30 mouse cellular contexts compared by ENCODE assay signal in the genomic region with DNA sequence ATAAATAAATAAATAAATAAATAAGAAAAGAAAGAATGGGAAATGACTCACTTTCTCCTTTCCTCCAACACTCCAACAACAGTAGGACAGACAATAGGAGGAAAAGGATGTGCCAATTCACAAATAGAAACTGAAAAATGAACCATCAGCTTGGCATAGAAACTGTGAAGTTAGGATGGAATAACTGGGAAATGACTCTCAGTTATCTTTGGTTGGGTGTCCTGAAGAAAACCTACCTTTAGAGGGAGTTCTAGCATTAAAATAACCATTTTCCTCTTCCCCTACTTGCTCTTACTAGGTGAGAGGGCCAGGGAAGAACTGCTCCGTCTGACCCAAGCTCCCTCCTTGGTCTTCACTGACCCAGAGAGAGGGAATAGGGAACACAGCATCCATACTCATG. TPM values are rescaled to one million over a fixed set of nuclear protein-coding genes. Genes with fewer than 3 reads are reported as not detected.
"Had no signal": no experiment of that assay in that cellular context is flagged by ENCODE, and none has a peak within 500 bp of the region (broad histone marks: within the 10 kb centered on the region; RNA-seq: fewer than 3 reads in every experiment).

No protein-coding gene starts in this region.

- H3K9ac ChIP-seq: limb, embryonic 12.5 days; limb, embryonic 15.5 days; liver, embryonic 12.5 days; liver, embryonic 15.5 days; lung, embryonic 14.5 days; midbrain, embryonic 13.5 days; neural tube, embryonic 13.5 days; stomach, embryonic 15.5 days had no signal

- H3K36me3 ChIP-seq: limb, embryonic 12.5 days; limb, embryonic 15.5 days; liver, embryonic 12.5 days; liver, embryonic 15.5 days; midbrain, embryonic 10.5 days; midbrain, embryonic 13.5 days; neural tube, embryonic 13.5 days; stomach, embryonic 15.5 days had no signal

- H3K4me1 ChIP-seq: limb, embryonic 12.5 days; limb, embryonic 15.5 days; midbrain, embryonic 13.5 days; neural tube, embryonic 13.5 days; stomach, embryonic 15.5 days had no signal

- DNase-seq: kidney, adult 11 months; kidney, postnatal 14 days; kidney, postnatal 4 days; left cerebral cortex, postnatal 4 days; lung, embryonic 14.5 days; lung, postnatal 10 days; lung, postnatal 36 days; retina, postnatal 1 day; right cerebral cortex, postnatal 25 days; spleen, adult 18-20 months; thymus, postnatal 36 days had no signal

- H3K4me2 ChIP-seq: limb, embryonic 12.5 days; limb, embryonic 15.5 days; liver, embryonic 12.5 days; liver, embryonic 15.5 days; lung, embryonic 14.5 days; midbrain, embryonic 13.5 days; neural tube, embryonic 13.5 days; stomach, embryonic 15.5 days had no signal

- H3K4me3 ChIP-seq: limb, embryonic 12.5 days; limb, embryonic 15.5 days; liver, embryonic 12.5 days; liver, embryonic 15.5 days; megakaryocyte, embryonic 14.5 days; midbrain, embryonic 10.5 days; midbrain, embryonic 13.5 days; myocyte; neural tube, embryonic 13.5 days; stomach, embryonic 15.5 days had no signal

- H3K27me3 ChIP-seq: limb, embryonic 12.5 days; limb, embryonic 15.5 days; liver, embryonic 12.5 days; liver, embryonic 15.5 days; megakaryocyte, embryonic 14.5 days; midbrain, embryonic 13.5 days; neural tube, embryonic 13.5 days; stomach, embryonic 15.5 days had no signal

- H3K9me3 ChIP-seq: limb, embryonic 12.5 days; limb, embryonic 15.5 days; liver, embryonic 12.5 days; liver, embryonic 15.5 days; megakaryocyte, embryonic 14.5 days; midbrain, embryonic 10.5 days; midbrain, embryonic 13.5 days; neural tube, embryonic 13.5 days; stomach, embryonic 15.5 days had no signal

- ATAC-seq: liver, embryonic 12.5 days; midbrain, embryonic 13.5 days; midbrain, embryonic 16.5 days had no signal

- H3K27ac ChIP-seq: limb, embryonic 12.5 days; limb, embryonic 15.5 days; liver, embryonic 12.5 days; liver, embryonic 15.5 days; midbrain, embryonic 10.5 days; midbrain, embryonic 13.5 days; neural tube, embryonic 13.5 days; stomach, embryonic 15.5 days had no signal

RNA-seq across cellular contexts. Expression of gene Olfr1396, which starts 8.9 kb away (rescaled TPM):
- total RNA-seq: layer of hippocampus, adult 18-20 months; layer of hippocampus, postnatal 14 days; left cerebral cortex, adult 8-10 months; left cerebral cortex, postnatal 14 days; left cerebral cortex, postnatal 4 days; monocyte, adult 5-6 weeks; neutrophil, adult 5-6 weeks had no signal
- polyA plus RNA-seq: kidney, embryonic 14.5 days; limb, embryonic 12.5 days; limb, embryonic 15.5 days; liver, embryonic 12.5 days; liver, embryonic 15.5 days; lung, embryonic 14.5 days; midbrain, embryonic 10.5 days; midbrain, embryonic 13.5 days; midbrain, embryonic 16.5 days; myocyte; neural tube, embryonic 13.5 days; stomach, embryonic 15.5 days had no signal

RNA-seq across cellular contexts. Expression of gene Olfr1395, which starts 36.3 kb away (rescaled TPM):
- total RNA-seq: layer of hippocampus, adult 18-20 months; layer of hippocampus, postnatal 14 days; left cerebral cortex, adult 8-10 months; left cerebral cortex, postnatal 14 days; left cerebral cortex, postnatal 4 days; monocyte, adult 5-6 weeks; neutrophil, adult 5-6 weeks had no signal
- polyA plus RNA-seq: kidney, embryonic 14.5 days; limb, embryonic 12.5 days; limb, embryonic 15.5 days; liver, embryonic 12.5 days; liver, embryonic 15.5 days; lung, embryonic 14.5 days; midbrain, embryonic 10.5 days; midbrain, embryonic 13.5 days; midbrain, embryonic 16.5 days; myocyte; neural tube, embryonic 13.5 days; stomach, embryonic 15.5 days; urinary bladder, adult 2 months had no signal

RNA-seq across cellular contexts. Expression of gene Tgtp2, which starts 41.7 kb away (rescaled TPM):
- total RNA-seq: layer of hippocampus, adult 18-20 months; layer of hippocampus, postnatal 14 days; left cerebral cortex, postnatal 4 days had no signal
- polyA plus RNA-seq: kidney, embryonic 14.5 days; limb, embryonic 12.5 days; midbrain, embryonic 10.5 days; midbrain, embryonic 13.5 days; midbrain, embryonic 16.5 days had no signal

RNA-seq across cellular contexts. Expression of gene Olfr1394, which starts 48.4 kb away (rescaled TPM):
- total RNA-seq: layer of hippocampus, adult 18-20 months; layer of hippocampus, postnatal 14 days; left cerebral cortex, adult 8-10 months; left cerebral cortex, postnatal 14 days; left cerebral cortex, postnatal 4 days; monocyte, adult 5-6 weeks; neutrophil, adult 5-6 weeks had no signal
- polyA plus RNA-seq: kidney, embryonic 14.5 days; limb, embryonic 12.5 days; limb, embryonic 15.5 days; liver, embryonic 12.5 days; liver, embryonic 15.5 days; lung, embryonic 14.5 days; midbrain, embryonic 10.5 days; midbrain, embryonic 13.5 days; midbrain, embryonic 16.5 days; myocyte; neural tube, embryonic 13.5 days; stomach, embryonic 15.5 days; urinary bladder, adult 2 months had no signal
